Mouse (Mus musculus) small intestine, adult 2 months (tissue): Measurements from ENCODE around the gene Fcgrt. TPM values are rescaled to one million over a fixed set of nuclear protein-coding genes. Genes with fewer than 3 reads are reported as not detected.
"Not testable (repeated sequence)": the region's sequence is repeated elsewhere in the genome, so short reads cannot be mapped to it uniquely, and the experiment has no call there.

Source experiments
- H3K27ac ChIP-seq: fragments of 200-500 bp; 2 replicates; pipeline ENCODE4 v1.5.1; 2012; ENCODE audit warnings: low read depth, low read length, control low read depth, inconsistent platforms; ENCODE audit not compliant: insufficient read depth
- H3K27me3 ChIP-seq: fragments of 200-500 bp; 2 replicates; pipeline ENCODE4 v1.6.1; 2012; ENCODE audit warnings: mild to moderate bottlenecking, moderate library complexity, low read length, inconsistent platforms; ENCODE audit not compliant: control insufficient read depth, insufficient read depth
- H3K36me3 ChIP-seq: fragments of 200-500 bp; 2 replicates; pipeline ENCODE4 v1.6.1; 2012; ENCODE audit warnings: mild to moderate bottlenecking, low read length, control low read depth, inconsistent platforms; ENCODE audit not compliant: control insufficient read depth, insufficient read depth
- H3K4me1 ChIP-seq: fragments of 200-500 bp; 2 replicates; pipeline ENCODE4 v1.6.1; 2012; ENCODE audit warnings: low read length, inconsistent platforms, mixed read lengths; ENCODE audit not compliant: control insufficient read depth, insufficient read depth, insufficient read length
- H3K4me3 ChIP-seq: fragments of 200-500 bp; 2 replicates; pipeline ENCODE4 v1.5.1; 2012; ENCODE audit warnings: low read depth, mild to moderate bottlenecking, control low read depth, inconsistent platforms, low read length, moderate library complexity
- CTCF ChIP-seq: fragments of 200-500 bp; IDR thresholded peaks from 2 replicates; pipeline ENCODE4 v1.5.1; 2012; ENCODE audit warnings: low read depth, mild to moderate bottlenecking, control low read depth, inconsistent platforms, low read length, moderate library complexity, mixed read lengths; ENCODE audit not compliant: insufficient replicate concordance, insufficient read length; ENCODE audit errors: extremely low read depth
- POLR2A ChIP-seq: fragments of 200-500 bp; IDR thresholded peaks from 2 replicates; pipeline ENCODE4 v1.6.1; 2012; ENCODE audit warnings: low read depth, mild to moderate bottlenecking, control low read depth, inconsistent platforms, low read length, moderate library complexity
- WGBS: fragments of 180-500 bp; shearing (Covaris S2); methylation state at CpG from one replicate; pipeline ENCODE4 v1.1.7; 2018; 5-methylcytosine and 5-hydroxymethylcytosine counted together
- polyA plus RNA-seq: library from polyadenylated mRNA; depleted of rRNA; stranded (reverse); fragments of >200 nt; gene quantifications from 2 replicates; pipeline ENCODE4 v1.2.3, GENCODE M21; 2012

The Fcgrt gene
- polyA plus RNA-seq, 1 experiment, result 78.3 TPM

GRCm38 (mm10) chr7:45098541-45099240 lies 5.0 kb downstream of the Fcgrt start:
- Histone ChIP-seq H3K27me3 (no peaks in the 10 kb centered on the region), H3K4me3 (no peak overlapping the region)
- WGBS, result 90% methylated on average over 8 of the region's 8 CpGs

GRCm38 (mm10) chr7:45097479-45097878 lies 6.2 kb downstream of the Fcgrt start:
- H3K4me3 ChIP-seq, result no peak overlapping the region
- H3K36me3 ChIP-seq, result peaks cover 12% of the 10 kb centered on the region; the same call in 1 of the 2 replicates
- no peak for TF ChIP-seq CTCF
- TF ChIP-seq POLR2A, result no peak
- 65% methylated on average over 6 of the region's 6 CpGs for WGBS
- no peak overlapping the region for H3K27ac ChIP-seq
- H3K4me1 ChIP-seq, result peaks cover 2% of the 10 kb centered on the region; the same call in 1 of the 2 replicates
- H3K27me3 ChIP-seq, result no peaks in the 10 kb centered on the region

More at GRCm38 (mm10) chr7:45098541-45099240, 5.0 kb downstream of the Fcgrt start:
- Histone ChIP-seq H3K36me3 (peaks cover 12% of the 10 kb centered on the region; the same call in 1 of the 2 replicates), H3K27ac (no peak overlapping the region), H3K4me1 (peaks cover 10% of the 10 kb centered on the region)
- peak; percentile 14; the same call in 1 of the 2 replicates for TF ChIP-seq CTCF
- no peak for TF ChIP-seq POLR2A

- not testable (repeated sequence) for H3K4me1 ChIP-seq, H3K4me3 ChIP-seq, H3K27ac ChIP-seq, H3K36me3 ChIP-seq
- peaks cover 12% of the 10 kb centered on the region for H3K27me3 ChIP-seq
- WGBS, result 94% methylated on average over 14 of the region's 14 CpGs
These were observed 7.7 kb downstream of the Fcgrt start for GRCm38 (mm10) chr7:45095965-45096364.

GRCm38 (mm10) chr7:45095367-45095766 lies 8.3 kb downstream of the Fcgrt start:
- Histone ChIP-seq H3K36me3 (peaks cover 10% of the 10 kb centered on the region; the same call in 1 of the 2 replicates), H3K27ac (no peak overlapping the region), H3K4me1 (peaks cover 2% of the 10 kb centered on the region; the same call in 1 of the 2 replicates), H3K4me3 (no peak overlapping the region), H3K27me3 (peaks cover 12% of the 10 kb centered on the region)
- TF ChIP-seq POLR2A (no peak), CTCF (no peak)
- WGBS, result 79% methylated on average over 6 of the region's 6 CpGs

- H3K27ac ChIP-seq, result no peak overlapping the region
- H3K36me3 ChIP-seq, result peaks cover 10% of the 10 kb centered on the region; the same call in 1 of the 2 replicates
- H3K4me1 ChIP-seq, result peaks cover 2% of the 10 kb centered on the region; the same call in 1 of the 2 replicates
- no peak overlapping the region for H3K4me3 ChIP-seq
- WGBS, result 73% methylated on average over 7 of the region's 7 CpGs
- TF ChIP-seq CTCF (no peak), POLR2A (no peak)
- peaks cover 12% of the 10 kb centered on the region for H3K27me3 ChIP-seq
These were observed 9.5 kb downstream of the Fcgrt start for GRCm38 (mm10) chr7:45094121-45094520.

GRCm38 (mm10) chr7:45093516-45093905 lies 10.1 kb downstream of the Fcgrt start:
- H3K4me3 ChIP-seq, result no peak overlapping the region
- peaks cover 12% of the 10 kb centered on the region for H3K27me3 ChIP-seq
- no peak overlapping the region for H3K27ac ChIP-seq
- H3K4me1 ChIP-seq, result peaks cover 2% of the 10 kb centered on the region; the same call in 1 of the 2 replicates
- 45% methylated on average over 18 of the region's 18 CpGs for WGBS
- peaks cover 10% of the 10 kb centered on the region; the same call in 1 of the 2 replicates for H3K36me3 ChIP-seq
- no peak for TF ChIP-seq CTCF
- TF ChIP-seq POLR2A, result no peak

GRCm38 (mm10) chr7:45092828-45093515 lies 10.7 kb downstream of the Fcgrt start:
- 66% methylated on average over 12 of the region's 12 CpGs for WGBS
- peaks cover 10% of the 10 kb centered on the region; the same call in 1 of the 2 replicates for H3K36me3 ChIP-seq
- H3K27me3 ChIP-seq, result peaks cover 12% of the 10 kb centered on the region
- peaks cover 5% of the 10 kb centered on the region for H3K4me1 ChIP-seq
- no peak overlapping the region for H3K4me3 ChIP-seq
- H3K27ac ChIP-seq, result no peak overlapping the region
- TF ChIP-seq CTCF (no peak), POLR2A (no peak)
